Comparison of ENCODE assay signal across 35 mouse cellular contexts in genomic region chr1:92992214-92992855, GRCm38 (mm10). TPM values are rescaled to one million over a fixed set of nuclear protein-coding genes. Genes with fewer than 3 reads are reported as not detected.
DNase-seq lines count a peak whose midpoint lies in the region.
"Had no signal": no experiment of that assay in that cellular context is flagged by ENCODE, and none has a peak within 500 bp of the region (broad histone marks: within the 10 kb centered on the region; RNA-seq: fewer than 3 reads in every experiment).

No protein-coding gene starts in this region.

- intact Hi-C loops in left cerebral cortex, postnatal 25 days (cut with DNase I): no loop called here
- intact Hi-C loops in heart, postnatal 36 days (cut with DNase I): no loop called here

- DNase-seq in adrenal gland, adult (ENCODE audit: inconsistent age in 2 of 2, low spot score in 1 of 2): peak; percentile 77 to 89
- DNase-seq in adrenal gland, adult 18-20 months (ENCODE audit: low spot score in 2 of 2): no peak
- DNase-seq in urinary bladder, postnatal 10 days (ENCODE audit: low spot score): peak; percentile 4
- DNase-seq in urinary bladder, adult 2 months (ENCODE audit: low spot score): no peak
- DNase-seq in adrenal gland, postnatal 36 days: peak; percentile 62 to 66
- DNase-seq in testis, postnatal 10 days (ENCODE audit: low spot score): peak; percentile 32
- DNase-seq in left cerebral cortex, postnatal 25 days (ENCODE audit: low spot score in 2 of 2): no peak
- DNase-seq in heart, postnatal 36 days: no peak
- DNase-seq: cerebellum, postnatal 14 days; kidney, adult 8-10 months; kidney, postnatal 4 days; layer of hippocampus, postnatal 36 days; lung, embryonic 14.5 days; lung, postnatal 14 days; retina, postnatal 1 day; right cerebral cortex, postnatal 14 days had no signal

RNA-seq across cellular contexts. Expression of gene Aqp12, which starts 13.8 kb away (rescaled TPM):
- under 1 TPM in 1 of 2 experiments, not detected in 1; 0.36 TPM for total RNA-seq in adrenal gland, adult 18-20 months (2021)
- polyA plus RNA-seq in urinary bladder, adult 2 months (2012; rRNA removed): not detected in 2 replicates
- not detected for total RNA-seq in adrenal gland, postnatal 36 days (2021)
- not detected for total RNA-seq in left cerebral cortex, postnatal 25 days (2021)
- not detected for total RNA-seq in heart, postnatal 36 days (2021)
- total RNA-seq: gastrocnemius, adult 8-10 months; gastrocnemius, postnatal 4 days; heart, postnatal 25 days; layer of hippocampus, adult 8-10 months; layer of hippocampus, postnatal 36 days; left cerebral cortex, postnatal 10 days had no signal
- polyA plus RNA-seq: cerebellum, adult 2 months; embryonic facial prominence, embryonic 11.5 days; forebrain, embryonic 13.5 days; frontal cortex, adult 2 months; heart, embryonic 10.5 days; heart, embryonic 15.5 days; hindbrain, embryonic 12.5 days; kidney, postnatal 0 days; limb, embryonic 12.5 days; liver, adult 2 months; liver, embryonic 15.5 days; lung, embryonic 14.5 days; midbrain, embryonic 12.5 days; neural tube, embryonic 13.5 days; stomach, postnatal 0 days had no signal

RNA-seq across cellular contexts. Expression of gene Gpr35, which starts 41.7 kb away (rescaled TPM):
- total RNA-seq in adrenal gland, adult 18-20 months (2021): 1 to 10 TPM; 1.4 TPM
- 0.78 and 1.3 TPM in 2 replicates for polyA plus RNA-seq in urinary bladder, adult 2 months (2012; rRNA removed)
- 1 to 10 TPM in 1 of 2 experiments, under 1 TPM in 1; 0.53 to 1.9 TPM for total RNA-seq in adrenal gland, postnatal 36 days (2021)
- under 1 TPM; 0.18 to 0.48 TPM for total RNA-seq in left cerebral cortex, postnatal 25 days (2021)
- under 1 TPM; 0.36 to 0.41 TPM for total RNA-seq in heart, postnatal 36 days (2021)

RNA-seq across cellular contexts. Expression of gene Capn10, which starts 58.2 kb away (rescaled TPM):
- 10 to 100 TPM; 14.5 to 16.8 TPM for total RNA-seq in adrenal gland, adult 18-20 months (2021)
- 16.0 and 20.4 TPM in 2 replicates for polyA plus RNA-seq in urinary bladder, adult 2 months (2012; rRNA removed)
- 10 to 100 TPM; 16.0 to 16.7 TPM for total RNA-seq in adrenal gland, postnatal 36 days (2021)
- total RNA-seq in left cerebral cortex, postnatal 25 days (2021): 10 to 100 TPM; 44.4 to 47.8 TPM
- total RNA-seq in heart, postnatal 36 days (2021): 1 to 10 TPM; 8.0 to 8.2 TPM

Comparison
In these comparisons a context has a peak if more than half of its experiments do, and no peak if none do; other contexts are left out.
1. DNase-seq: peak in adrenal gland, adult (2 of 2), urinary bladder, postnatal 10 days (single experiment), adrenal gland, postnatal 36 days (2 of 2) and testis, postnatal 10 days (single experiment); none in adrenal gland, adult 18-20 months (0 of 2), urinary bladder, adult 2 months (single experiment), left cerebral cortex, postnatal 25 days (0 of 2) and heart, postnatal 36 days (0 of 2).